In genomic region chr1:71386593-71386992, GRCm38 (mm10) we compare ENCODE assay signal across 10 mouse cellular contexts.
"Had no signal": no experiment of that assay in that cellular context is flagged by ENCODE, and none has a peak within 500 bp of the region (broad histone marks: within the 10 kb centered on the region; RNA-seq: fewer than 3 reads in every experiment).

No protein-coding gene starts in this region.

- DNase-seq: liver, embryonic 13.5 days; liver, postnatal 0 days; retina, postnatal 1 day; right cerebral cortex, adult 18-20 months; right cerebral cortex, postnatal 25 days; right cerebral cortex, postnatal 4 days; spleen, adult 18-20 months; thymus, adult 18-20 months; thymus, postnatal 14 days; thymus, postnatal 36 days had no signal
